Mouse (Mus musculus): Measurements from ENCODE around the gene Asb9. TPM values are rescaled to one million over a fixed set of nuclear protein-coding genes. Genes with fewer than 3 reads are reported as not detected.
A peak's percentile ranks its signal among the peaks of the same experiment; 100 is the strongest.

The Asb9 gene
- total RNA-seq (2021) = not detected
- long read RNA-seq, experiment 1 = 0 reads
- long read RNA-seq, experiment 2 = 0 reads

DNA sequence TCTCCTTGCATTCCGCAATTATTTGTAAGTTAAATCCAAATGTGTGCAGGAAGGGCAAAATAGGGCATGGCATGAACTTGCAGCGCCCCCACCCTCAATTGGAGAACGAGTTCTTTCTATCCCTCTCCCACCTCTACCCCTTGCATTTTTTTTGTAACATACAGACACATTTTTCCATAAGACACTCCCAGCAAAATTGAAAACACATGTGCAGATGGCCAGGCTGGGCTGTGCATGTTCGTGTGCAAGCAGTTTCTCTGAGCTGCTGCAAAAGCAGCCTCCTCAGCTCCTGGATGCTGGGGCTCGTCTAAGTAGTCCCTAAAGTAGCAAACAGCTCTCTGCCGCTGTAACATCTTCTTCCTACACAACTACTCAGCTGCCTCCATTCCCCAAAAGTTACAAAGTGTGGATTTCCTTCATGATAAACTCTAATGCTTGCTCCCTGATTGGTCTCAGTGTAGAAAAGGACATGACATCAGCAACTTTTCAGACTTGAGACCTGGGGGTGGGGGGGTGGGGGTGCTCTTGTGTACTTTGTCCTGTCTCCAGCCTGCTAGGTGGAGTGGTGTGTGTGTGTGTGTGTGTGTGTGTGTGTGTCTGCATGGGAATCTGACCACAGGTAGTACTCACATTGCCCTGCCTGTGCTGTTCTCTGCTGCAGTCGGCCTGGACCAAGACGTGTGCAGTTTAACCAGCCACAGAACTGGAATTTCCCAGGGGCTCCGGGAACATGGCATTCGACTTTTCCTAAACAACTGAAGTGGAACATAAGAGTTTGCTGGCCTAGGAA lies at the start of gene Asb9:
Gene Asb9, plus strand, starts transcription at position 619 of the 790 bp plus-strand sequence.
- DNase-seq = no peak

DNA sequence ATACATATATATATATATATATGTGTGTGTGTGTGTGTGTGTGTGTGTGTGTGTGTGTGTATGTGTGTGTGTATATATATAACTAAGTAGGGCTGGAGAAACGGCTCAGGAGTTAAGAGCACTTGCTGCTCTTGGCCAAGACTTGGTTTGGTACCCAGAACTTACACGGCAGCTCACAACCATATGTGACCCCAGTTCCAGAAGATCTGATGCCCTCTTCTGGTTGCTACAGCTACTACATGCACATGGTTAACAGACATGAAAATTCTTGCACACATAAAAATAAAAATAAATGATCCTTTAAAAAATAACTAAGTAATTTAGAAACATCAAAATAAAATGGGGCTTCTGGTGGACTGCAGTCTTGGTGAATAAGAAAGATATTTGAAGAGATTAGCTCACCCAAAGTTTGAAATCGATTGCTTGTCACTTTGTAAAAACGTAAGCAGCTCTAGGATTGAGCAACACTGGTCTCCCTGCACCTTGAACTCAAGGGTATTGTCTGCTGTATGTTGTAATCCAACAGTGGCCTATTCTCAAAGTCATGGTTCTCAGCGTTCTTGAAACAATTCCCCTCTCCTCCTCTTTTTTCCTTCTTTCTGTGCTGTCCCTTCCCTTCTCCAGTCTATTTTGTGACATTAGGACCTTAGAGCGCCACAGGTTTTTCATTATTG lies 46.8 kb upstream of the Asb9 start:
- DNase-seq = no peak

DNA sequence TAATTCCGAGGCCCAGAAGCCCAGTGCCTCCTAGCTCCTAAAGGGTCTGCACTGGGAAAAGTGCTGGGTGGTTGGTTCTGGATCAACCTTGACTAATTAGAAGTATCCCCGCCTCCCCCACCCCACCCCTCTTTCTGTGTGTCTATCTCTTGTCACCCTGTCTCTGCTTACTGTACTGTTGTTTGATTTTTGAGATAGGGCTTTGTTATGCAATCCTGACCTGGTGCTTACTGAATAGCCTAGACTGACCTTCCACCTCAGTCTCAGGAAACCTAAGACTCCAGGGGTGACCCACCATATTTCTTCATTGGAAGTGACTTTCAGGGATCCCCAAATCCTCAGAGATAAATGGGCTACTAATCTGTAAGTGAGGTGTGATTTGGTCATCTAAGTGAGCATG lies 3.9 kb upstream of the Asb9 start:
- no peak for DNase-seq

DNA sequence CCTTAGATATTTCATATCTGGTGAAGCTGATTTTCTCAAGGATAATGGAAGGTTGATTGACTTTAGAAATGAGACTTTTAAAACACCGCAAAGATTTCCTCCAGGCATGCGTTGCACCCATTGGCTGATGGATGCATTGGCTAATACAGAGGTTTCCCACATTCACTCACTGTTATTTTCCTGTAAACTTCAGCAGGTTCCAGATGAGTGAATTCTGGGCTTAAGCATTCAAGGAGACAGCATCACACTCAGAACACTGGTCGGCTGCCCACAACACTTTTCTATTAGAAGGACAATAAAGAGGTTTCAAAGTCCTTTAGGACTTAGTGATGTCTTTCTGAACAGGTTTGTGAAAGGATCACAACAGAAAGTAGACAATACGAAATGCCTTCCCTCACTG lies 941 bp downstream of the Asb9 start:
- no peak for DNase-seq

DNA sequence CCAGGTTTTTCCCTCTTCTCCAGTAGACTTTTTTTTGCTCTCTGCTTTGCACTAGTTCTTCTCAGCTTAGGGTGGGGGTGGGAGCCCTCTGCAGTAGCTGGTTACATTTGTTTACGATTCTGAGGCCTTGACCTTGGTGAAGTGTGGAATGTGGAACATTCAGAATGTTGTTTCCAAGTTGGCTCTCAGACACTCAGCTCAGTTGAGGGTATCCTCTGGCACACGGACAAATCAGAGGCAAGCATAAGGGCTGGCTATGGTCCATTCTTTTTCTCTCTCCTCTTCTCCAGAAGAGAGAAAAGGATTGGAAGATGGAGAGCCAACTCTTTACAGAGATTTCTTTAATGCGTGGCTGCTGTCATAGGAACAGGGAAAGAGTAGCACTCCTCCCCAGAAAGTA lies 2.6 kb downstream of the Asb9 start:
- no peak for DNase-seq

DNA sequence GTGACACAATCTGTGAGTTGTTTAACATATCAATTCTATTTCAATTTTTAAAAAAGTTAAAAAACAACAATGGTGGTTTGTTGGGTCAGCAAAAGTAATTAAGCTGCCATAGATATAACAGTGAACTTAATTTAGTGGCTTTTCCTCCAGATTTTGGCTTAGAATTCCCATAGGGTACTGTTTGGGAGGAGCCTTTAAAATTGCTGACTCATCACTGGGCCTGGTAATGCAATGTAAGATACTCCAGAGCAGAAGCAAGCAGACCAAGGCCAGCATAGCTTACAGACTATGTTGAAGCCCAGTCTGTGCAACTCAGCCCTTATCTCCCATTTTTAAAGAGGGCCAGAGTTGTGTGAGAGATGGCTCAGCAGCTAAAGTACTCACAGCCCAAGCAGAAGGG lies 16.0 kb downstream of the Asb9 start:
- no peak for DNase-seq

DNA sequence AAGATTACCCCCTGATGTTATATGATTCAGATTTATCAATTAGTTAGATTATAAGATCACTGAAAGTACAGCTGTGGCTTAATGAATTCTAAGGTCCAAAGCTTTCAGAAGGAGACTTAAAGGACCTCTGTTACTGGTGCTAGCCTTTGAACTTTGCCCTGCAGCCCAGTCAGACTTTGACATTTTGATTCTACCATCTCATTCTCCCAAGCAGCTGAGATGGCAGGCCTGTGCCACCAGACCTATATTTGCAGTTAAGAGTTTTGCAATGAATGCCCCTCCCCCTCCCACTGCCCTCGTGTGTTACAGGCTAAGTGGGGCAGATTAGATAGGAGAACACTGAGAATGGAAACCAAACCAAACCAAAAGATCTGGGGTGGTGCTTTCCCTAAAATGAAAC lies 20.4 kb downstream of the Asb9 start:
- DNase-seq = no peak

DNA sequence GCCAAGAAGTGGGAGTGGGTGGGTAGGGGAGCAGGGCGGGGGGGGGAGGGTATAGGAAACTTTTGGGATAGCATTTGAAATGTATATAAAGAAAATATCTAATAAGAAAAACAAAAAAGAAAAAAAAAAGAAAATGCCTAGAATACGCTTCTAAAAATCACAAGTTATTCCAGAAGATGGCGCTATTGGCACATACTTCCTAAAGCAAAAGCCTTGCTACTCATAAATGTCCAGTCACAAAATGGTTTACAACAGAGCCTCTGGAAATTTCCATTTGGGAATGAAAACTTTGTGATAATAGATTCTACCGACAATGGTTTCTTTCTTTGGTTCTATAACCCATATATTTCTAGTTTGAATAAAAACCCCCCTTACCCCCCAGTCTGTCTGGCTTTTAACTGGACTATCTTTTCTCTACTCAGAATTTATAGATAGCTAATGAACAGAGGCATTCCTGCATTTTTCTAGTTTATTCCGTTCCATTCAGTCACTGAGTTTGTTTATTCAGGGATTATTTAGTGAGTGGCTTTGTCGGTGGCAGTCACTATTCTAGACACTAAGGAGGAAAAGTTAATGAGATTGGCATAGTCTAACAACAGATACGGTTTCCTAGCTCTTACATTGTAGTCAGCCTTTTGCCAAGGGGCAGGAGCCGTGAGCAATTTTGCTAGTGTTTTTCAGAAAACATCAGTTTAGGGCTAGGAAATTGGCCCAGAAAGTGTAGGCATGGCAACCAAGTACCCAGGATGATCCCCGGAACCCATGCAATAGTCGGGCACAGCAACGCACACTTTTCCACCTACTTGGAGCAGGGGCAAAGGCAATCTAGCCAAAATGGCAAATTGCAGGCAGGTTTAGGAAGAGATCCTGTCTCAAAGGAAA lies 35.5 kb downstream of the Asb9 start:
- DNase-seq = peak; percentile 14 to 60

DNA sequence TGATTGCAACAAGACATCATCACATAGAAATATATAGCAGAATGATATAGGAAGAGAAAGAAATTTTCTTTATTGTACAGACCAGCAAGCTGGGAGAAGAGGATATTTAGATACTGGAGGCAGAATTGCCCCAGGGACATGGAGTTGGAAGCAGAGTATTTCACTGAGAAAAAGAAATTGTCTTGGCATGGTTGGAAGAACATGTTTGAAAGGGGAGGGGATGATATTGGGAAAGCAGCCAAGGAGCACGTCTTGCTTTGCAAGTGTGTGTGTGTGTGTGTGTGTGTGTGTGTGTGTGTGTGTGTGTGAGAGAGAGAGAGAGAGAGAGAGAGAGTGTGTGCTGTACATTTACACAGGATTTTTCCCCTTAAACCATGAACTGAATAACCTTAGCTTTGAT lies 64.1 kb downstream of the Asb9 start:
- DNase-seq = no peak

DNA sequence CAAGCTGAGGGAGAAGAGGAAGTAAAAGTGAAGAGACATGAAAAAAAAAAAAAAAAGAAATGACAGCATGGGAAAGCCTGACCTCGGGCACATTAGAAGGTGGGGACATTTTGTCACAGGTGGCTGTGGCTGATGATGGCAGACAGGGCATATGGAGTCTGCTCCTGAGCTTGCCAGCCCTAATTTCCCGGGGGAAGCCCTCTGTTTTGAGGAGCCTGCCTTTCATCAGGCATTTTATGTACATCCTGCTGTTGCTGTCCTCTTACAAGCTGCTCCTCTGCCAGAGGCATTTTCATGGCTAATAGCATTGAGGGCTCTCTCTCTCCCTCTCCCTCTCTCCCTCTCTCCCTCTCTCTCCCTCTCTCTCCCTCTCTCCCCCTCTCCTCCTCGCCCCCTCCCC lies 70.8 kb downstream of the Asb9 start:
- DNase-seq = no peak

Other genes with a start within 250 kb of the Asb9 start
- gene Bmx, start 248.1 kb upstream of the Asb9 start, total RNA-seq (2021) = 1 to 10 TPM; 1.9 to 2.5 TPM
- gene Pir, start 237.0 kb upstream of the Asb9 start, total RNA-seq (2021) = 1 to 10 TPM; 7.0 to 7.8 TPM
- gene Vegfd, start 132.9 kb upstream of the Asb9 start, total RNA-seq (2021) = 1 to 10 TPM; 2.6 to 3.0 TPM
- 1 to 10 TPM; 2.1 to 2.8 TPM for gene Piga, start 86.5 kb upstream of the Asb9 start, total RNA-seq (2021)
- gene Asb11, start 69.3 kb upstream of the Asb9 start, total RNA-seq (2021) = 100 to 1,000 TPM; 137 to 162 TPM